Mouse (Mus musculus) forebrain, embryonic 11.5 days (tissue): ENCODE data around the gene Lin7a. TPM values are rescaled to one million over a fixed set of nuclear protein-coding genes. Genes with fewer than 3 reads are reported as not detected.
"Not testable (repeated sequence)": the region's sequence is repeated elsewhere in the genome, so short reads cannot be mapped to it uniquely, and the experiment has no call there.

ENCODE experiments used
- ATAC-seq: fragments of 200-750 bp; cut with Nextera tagmentation; replicated peaks from 2 replicates; pipeline ENCODE4 v1.8.0; 2017; ENCODE audit warnings: moderate TSS enrichment; ENCODE audit not compliant: low FRiP score
- DNase-seq: peaks from one replicate; pipeline ENCODE4 v3.0.0-alpha.2; 2017; ENCODE audit warnings: low spot score
- H3K27ac ChIP-seq: fragments of 300-500 bp; sonication (generic); 2 replicates; pipeline ENCODE4 v1.5.1; 2014; ENCODE audit warnings: low read depth, low read length
- H3K27me3 ChIP-seq: fragments of 300-500 bp; sonication (generic); 2 replicates; pipeline ENCODE4 v1.6.1; 2014; ENCODE audit warnings: mild to moderate bottlenecking, low read length, mixed read lengths; ENCODE audit not compliant: control insufficient read depth, insufficient read depth
- H3K36me3 ChIP-seq: fragments of 300-500 bp; sonication (generic); 2 replicates; pipeline ENCODE4 v1.6.1; 2014; ENCODE audit warnings: mild to moderate bottlenecking, low read length, moderate library complexity, mixed read lengths; ENCODE audit not compliant: control insufficient read depth, insufficient read depth
- H3K4me1 ChIP-seq: fragments of 300-500 bp; sonication (generic); replicated peaks from 2 replicates; pipeline ENCODE4 v1.6.1; 2014; ENCODE audit warnings: low read length, mixed read lengths; ENCODE audit not compliant: control insufficient read depth, insufficient read depth
- H3K4me2 ChIP-seq: fragments of 300-500 bp; sonication (generic); 2 replicates; pipeline ENCODE4 v1.6.1; 2014; ENCODE audit warnings: low read depth, mild to moderate bottlenecking, low read length, moderate library complexity, mixed read lengths; ENCODE audit not compliant: severe bottlenecking
- H3K4me3 ChIP-seq: fragments of 300-500 bp; sonication (generic); 2 replicates; pipeline ENCODE4 v1.5.1; 2014; ENCODE audit warnings: low read depth, low read length
- H3K9ac ChIP-seq: fragments of 300-500 bp; sonication (generic); 2 replicates; pipeline ENCODE4 v1.6.1; 2014; ENCODE audit warnings: low read length
- H3K9me3 ChIP-seq: fragments of 300-500 bp; sonication (generic); 2 replicates; pipeline ENCODE4 v1.6.1; 2016; ENCODE audit warnings: low read length, mixed read lengths; ENCODE audit not compliant: control insufficient read depth
- WGBS: fragments of 180-500 bp; shearing (Covaris S2); extraction: QIAGEN DNeasy Blood & Tissue Kit; methylation state at CpG from one replicate; pipeline ENCODE4 v1.1.7; 2014; 5-methylcytosine and 5-hydroxymethylcytosine counted together
- polyA plus RNA-seq: library from polyadenylated mRNA; unstranded; fragments of >200 nt; fragmentation: Nextera tagmentation; extraction: Ambion mirVana; gene quantifications from 2 replicates; pipeline ENCODE4 v1.2.1, GENCODE M21; 2014

Lin7a gene
- polyA plus RNA-seq, 1 experiment from 2014 or later = 3.6 TPM

DNA sequence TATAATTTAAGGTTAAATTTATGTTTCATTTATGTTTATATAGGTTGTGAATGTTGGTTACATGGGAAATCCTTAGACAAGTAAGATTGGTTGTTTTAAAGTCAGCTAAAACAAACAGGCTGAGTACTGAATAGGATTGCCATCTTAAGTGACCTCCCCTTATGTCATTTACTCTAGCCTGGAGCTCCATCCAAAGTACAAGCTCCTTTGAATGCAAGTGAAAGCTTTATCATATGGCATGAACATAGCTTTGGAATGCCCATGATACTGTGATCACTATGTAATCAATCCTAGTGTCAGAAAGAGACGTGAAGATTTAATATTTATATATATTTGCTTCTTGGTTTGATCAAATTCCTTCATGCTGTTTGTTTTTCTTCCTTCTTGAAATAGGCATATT is 31.0 kb upstream of the Lin7a start:
- Histone ChIP-seq H3K9ac (no peak overlapping the region), H3K4me2 (no peak overlapping the region), H3K27me3 (no peaks in the 10 kb centered on the region), H3K9me3 (no peaks in the 10 kb centered on the region), H3K4me3 (no peak overlapping the region), H3K4me1 (no peaks in the 10 kb centered on the region), H3K36me3 (no peaks in the 10 kb centered on the region), H3K27ac (no peak overlapping the region)
- 90% methylated on average over 1 of the region's 1 CpGs for WGBS
- no peak for DNase-seq
- ATAC-seq = no peak

DNA sequence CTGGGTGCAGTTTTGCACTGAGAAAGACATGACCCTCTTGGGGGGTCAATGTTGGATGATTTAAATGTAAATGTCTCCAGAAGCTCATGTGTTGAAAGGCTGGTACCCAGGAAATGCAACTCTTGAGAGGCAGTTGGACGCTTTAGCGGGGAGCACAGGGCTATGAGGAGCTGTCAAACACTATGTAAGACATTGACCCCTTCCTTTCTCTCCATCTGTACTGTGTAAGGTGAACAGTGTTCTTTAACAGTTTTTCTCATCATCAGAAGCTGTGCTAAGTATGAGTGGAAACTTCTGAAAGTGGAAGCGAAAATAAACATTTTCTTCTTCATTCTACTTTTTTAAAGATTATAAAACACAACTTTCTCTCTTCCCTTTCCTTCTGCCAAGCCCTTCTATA is 30.5 kb upstream of the Lin7a start:
- Histone ChIP-seq H3K4me3 (no peak overlapping the region), H3K36me3 (no peaks in the 10 kb centered on the region), H3K4me2 (no peak overlapping the region), H3K27ac (no peak overlapping the region), H3K9ac (no peak overlapping the region), H3K27me3 (no peaks in the 10 kb centered on the region), H3K4me1 (no peaks in the 10 kb centered on the region), H3K9me3 (no peaks in the 10 kb centered on the region)
- ATAC-seq (no peak), DNase-seq (no peak)
- WGBS = 94% methylated on average over 3 of the region's 3 CpGs

DNA sequence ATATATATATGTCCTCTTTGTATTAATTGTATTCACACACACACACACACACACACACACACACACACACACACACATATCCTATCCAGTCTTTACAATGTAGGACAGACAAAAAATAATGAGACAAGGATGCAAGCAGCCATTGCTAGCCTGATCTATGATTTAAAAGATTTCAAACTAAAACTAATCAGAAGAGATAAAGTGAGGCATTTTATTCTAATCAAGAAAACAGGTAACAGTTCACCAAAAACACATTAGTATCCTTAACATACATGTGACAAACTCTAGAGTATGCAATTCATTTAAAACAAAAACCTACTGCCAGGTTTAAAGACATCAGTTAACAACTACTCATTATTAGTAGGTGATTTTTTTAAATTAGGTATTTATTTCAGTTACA is 30.1 kb upstream of the Lin7a start:
- no peak for ATAC-seq
- Histone ChIP-seq H3K9me3 (no peaks in the 10 kb centered on the region), H3K9ac (no peak overlapping the region), H3K36me3 (no peaks in the 10 kb centered on the region), H3K4me1 (no peaks in the 10 kb centered on the region), H3K27me3 (no peaks in the 10 kb centered on the region), H3K4me2 (no peak overlapping the region), H3K27ac (no peak overlapping the region), H3K4me3 (no peak overlapping the region)
- DNase-seq = no peak

DNA sequence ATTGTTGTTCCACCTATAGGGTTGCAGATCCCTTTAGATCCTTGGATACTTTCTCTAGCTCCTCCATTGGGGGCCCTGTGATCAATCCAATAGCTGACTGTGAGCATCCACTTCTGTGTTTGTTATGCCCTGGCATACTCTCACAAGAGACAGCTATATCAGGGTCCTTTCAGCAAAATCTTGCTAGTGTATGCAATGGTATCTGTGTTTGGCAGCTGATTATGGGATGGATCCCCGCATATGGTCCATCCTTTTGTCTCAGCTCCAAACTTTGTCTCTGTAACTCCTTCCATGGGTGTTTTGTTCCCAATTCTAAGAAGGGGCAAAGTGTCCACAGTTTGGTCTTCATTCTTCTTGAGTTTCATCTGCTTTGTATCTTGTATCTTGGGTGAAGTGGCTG is 29.5 kb upstream of the Lin7a start:
- H3K9ac ChIP-seq, H3K27ac ChIP-seq, H3K36me3 ChIP-seq, H3K4me2 ChIP-seq, H3K27me3 ChIP-seq, ATAC-seq, H3K9me3 ChIP-seq, H3K4me3 ChIP-seq, H3K4me1 ChIP-seq, DNase-seq: not testable (repeated sequence)
- 92% methylated on average over 1 of the region's 1 CpGs for WGBS

DNA sequence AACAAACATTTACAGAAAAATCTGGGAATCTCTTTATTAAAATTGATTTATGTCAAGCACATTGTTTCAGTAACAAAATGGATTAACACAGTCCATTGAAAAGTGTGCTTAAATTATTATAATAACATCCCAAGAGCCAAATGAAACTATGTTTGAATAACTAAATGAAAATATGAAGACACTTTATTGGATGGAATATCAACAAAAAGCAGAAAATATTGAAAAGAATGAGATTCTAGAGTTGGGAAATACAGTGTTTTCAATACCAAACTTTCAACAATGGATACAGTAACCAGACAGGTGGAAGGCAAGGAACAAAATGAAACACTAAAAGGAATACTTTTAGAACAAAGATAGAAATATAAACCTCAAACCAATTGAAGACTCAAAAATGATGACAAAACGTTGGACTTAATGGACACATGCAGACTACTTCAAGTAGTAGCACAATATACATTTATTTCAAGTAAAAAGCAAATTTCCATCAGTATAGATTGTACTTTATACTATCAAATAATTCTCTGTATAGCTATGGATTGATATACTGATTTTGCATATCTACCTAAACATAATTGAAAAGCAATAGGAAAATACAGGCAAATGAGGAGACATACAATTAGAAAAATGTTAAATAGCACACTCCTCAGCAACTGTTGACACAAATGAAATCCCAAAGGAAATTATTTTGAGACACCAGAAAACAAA is 28.6 kb upstream of the Lin7a start:
- Histone ChIP-seq H3K9me3 (no peaks in the 10 kb centered on the region), H3K27ac (no peak overlapping the region), H3K27me3 (no peaks in the 10 kb centered on the region), H3K4me1 (no peaks in the 10 kb centered on the region), H3K4me2 (no peak overlapping the region), H3K9ac (no peak overlapping the region), H3K4me3 (no peak overlapping the region), H3K36me3 (no peaks in the 10 kb centered on the region)
- DNase-seq (no peak), ATAC-seq (no peak)
- 74% methylated on average over 1 of the region's 1 CpGs for WGBS

DNA sequence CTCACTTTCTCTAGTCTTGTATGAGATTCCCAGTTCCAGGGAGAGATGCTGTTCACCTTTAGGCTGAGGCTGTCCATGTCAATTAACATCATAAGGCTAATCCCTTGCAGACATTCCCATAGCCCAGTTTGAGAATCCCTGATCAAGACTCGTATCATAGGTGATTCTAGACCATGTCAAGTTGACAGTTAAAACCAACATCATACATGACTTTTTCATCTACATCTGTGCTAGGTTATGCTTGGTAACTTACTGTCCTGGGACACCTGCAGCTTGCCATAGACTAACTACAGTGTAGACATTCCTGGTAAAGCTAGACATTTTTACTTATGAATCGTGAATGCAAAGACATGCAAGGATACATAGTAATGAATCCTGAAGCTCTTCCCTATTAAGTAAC is 27.3 kb upstream of the Lin7a start:
- Histone ChIP-seq H3K27me3 (no peaks in the 10 kb centered on the region), H3K4me2 (no peak overlapping the region), H3K9ac (no peak overlapping the region), H3K4me3 (no peak overlapping the region), H3K27ac (no peak overlapping the region), H3K4me1 (no peaks in the 10 kb centered on the region), H3K9me3 (no peaks in the 10 kb centered on the region), H3K36me3 (no peaks in the 10 kb centered on the region)
- DNase-seq = no peak
- no peak for ATAC-seq
- 89% methylated on average over 2 of the region's 2 CpGs for WGBS

DNA sequence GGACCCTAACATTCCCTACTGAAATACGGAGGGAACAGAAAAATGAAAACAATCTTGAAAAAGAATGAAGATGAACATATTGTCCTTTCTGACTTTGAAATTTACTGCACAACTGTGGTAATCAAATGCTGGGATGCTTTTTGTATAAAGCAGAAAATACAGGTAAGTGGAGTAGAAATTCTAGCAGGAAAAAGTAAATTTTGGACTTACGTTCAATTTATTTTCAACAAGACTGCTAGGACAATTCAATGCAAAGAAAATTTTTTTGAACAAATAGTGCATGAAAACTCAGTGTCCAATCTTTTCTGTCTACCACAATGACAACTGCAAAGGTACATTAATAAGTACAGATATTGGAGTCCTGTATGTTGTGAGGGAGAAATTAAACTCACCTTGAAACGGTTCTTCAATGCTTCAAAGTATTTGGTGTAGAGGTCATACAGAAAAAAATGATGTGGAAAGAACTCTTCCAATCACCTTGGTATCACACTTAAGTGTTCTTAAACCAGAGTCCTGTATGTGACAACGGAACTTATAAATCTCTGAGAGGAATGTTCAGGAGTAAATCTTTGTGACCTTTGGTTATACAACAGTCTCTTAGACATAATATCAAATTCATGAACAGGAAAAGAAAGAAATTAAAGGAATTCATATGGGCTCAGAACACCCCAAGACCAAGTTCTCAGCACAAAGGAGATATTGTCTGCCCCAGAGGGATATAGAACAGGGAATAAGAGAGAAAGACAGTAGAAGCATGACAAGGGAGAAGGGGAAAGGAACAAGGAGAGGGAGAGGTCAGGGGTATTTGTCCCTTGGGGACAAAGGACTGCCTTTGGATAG is 26.6 kb upstream of the Lin7a start:
- H3K4me2 ChIP-seq = no peak overlapping the region
- WGBS = 89% methylated on average over 4 of the region's 4 CpGs
- H3K9ac ChIP-seq = no peak overlapping the region
- H3K4me3 ChIP-seq = no peak overlapping the region
- no peaks in the 10 kb centered on the region for H3K9me3 ChIP-seq
- no peak for ATAC-seq
- H3K27me3 ChIP-seq = no peaks in the 10 kb centered on the region
- no peak for DNase-seq
- H3K4me1 ChIP-seq = no peaks in the 10 kb centered on the region
- H3K27ac ChIP-seq = no peak overlapping the region
- no peaks in the 10 kb centered on the region for H3K36me3 ChIP-seq

DNA sequence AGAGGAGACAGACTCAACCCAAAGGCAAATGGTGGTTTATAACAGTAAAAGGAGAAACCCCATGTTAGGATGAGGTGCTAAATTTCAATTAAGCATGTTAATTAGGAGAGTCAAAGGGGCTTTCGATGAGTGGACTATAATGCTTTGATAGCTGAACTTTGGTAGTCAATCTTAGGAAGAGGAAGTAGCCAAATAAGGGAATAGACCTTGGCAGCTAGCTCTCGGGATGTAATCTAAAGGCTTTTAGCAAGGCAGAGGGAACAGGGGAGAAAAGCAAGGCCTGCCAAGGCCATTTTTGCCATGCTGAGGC is 26.0 kb upstream of the Lin7a start:
- DNase-seq = no peak
- H3K4me2 ChIP-seq = no peak overlapping the region
- 80% methylated on average over 2 of the region's 2 CpGs for WGBS

DNA sequence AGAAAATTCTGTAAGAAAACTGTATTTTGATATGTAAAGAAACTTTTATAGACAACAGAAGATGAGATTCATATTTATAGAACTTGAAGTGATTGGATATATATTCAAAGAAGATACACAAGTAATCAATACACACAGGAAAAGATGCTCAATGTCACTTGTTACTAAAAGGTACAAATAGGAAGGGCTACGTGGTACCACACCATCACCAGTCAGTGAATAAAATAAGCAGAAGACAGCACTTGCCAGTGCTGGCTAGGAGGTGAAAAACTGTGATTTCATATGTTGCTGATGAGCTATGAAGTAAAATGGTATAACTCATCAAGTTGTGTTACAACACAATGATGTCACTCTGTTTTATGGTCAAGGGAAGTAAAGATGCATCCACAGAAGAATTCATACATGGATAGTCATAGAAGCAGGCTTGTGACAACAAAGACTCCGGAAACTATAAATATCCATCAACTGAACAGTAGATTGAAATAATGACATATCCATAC is 25.5 kb upstream of the Lin7a start:
- Histone ChIP-seq H3K9me3 (no peaks in the 10 kb centered on the region), H3K27ac (no peak overlapping the region), H3K4me3 (no peak overlapping the region), H3K4me1 (no peaks in the 10 kb centered on the region), H3K36me3 (no peaks in the 10 kb centered on the region), H3K27me3 (no peaks in the 10 kb centered on the region), H3K9ac (no peak overlapping the region), H3K4me2 (no peak overlapping the region)
- DNase-seq (no peak), ATAC-seq (no peak)
- 91% methylated on average over 2 of the region's 2 CpGs for whole genome bisulfite sequencing

More for the DNA sequence above, 26.0 kb upstream of the Lin7a start:
- Histone ChIP-seq H3K9ac (no peak overlapping the region), H3K36me3 (no peaks in the 10 kb centered on the region), H3K27me3 (no peaks in the 10 kb centered on the region), H3K4me1 (no peaks in the 10 kb centered on the region), H3K4me3 (no peak overlapping the region), H3K9me3 (no peaks in the 10 kb centered on the region), H3K27ac (no peak overlapping the region)
- ATAC-seq = no peak
